Mouse (Mus musculus) frontal cortex, postnatal 10 days (tissue): ENCODE results near the gene Col4a1.

ENCODE experiments used
- DNase-seq, 2 experiments: peaks; one replicate each; pipeline ENCODE4 v3.0.0; 2022; ENCODE audit warnings: low spot score in 2 of 2, mixed read lengths in 1 of 2

The Col4a1 gene

GRCm38 (mm10) chr8:11233009-11233408 is 79.6 kb downstream of the Col4a1 start:
- no peak for DNase-seq

GRCm38 (mm10) chr8:11230277-11230676 is 82.3 kb downstream of the Col4a1 start:
- no peak for DNase-seq

- DNase-seq = no peak
Measured at GRCm38 (mm10) chr8:11227421-11227820, 85.2 kb downstream of the Col4a1 start.

- no peak for DNase-seq
Measured at GRCm38 (mm10) chr8:11225577-11226434, 86.8 kb downstream of the Col4a1 start.

GRCm38 (mm10) chr8:11224178-11224577 is 88.4 kb downstream of the Col4a1 start:
- no peak for DNase-seq

GRCm38 (mm10) chr8:11221353-11221752 is 91.3 kb downstream of the Col4a1 start:
- DNase-seq = no peak

DNA sequence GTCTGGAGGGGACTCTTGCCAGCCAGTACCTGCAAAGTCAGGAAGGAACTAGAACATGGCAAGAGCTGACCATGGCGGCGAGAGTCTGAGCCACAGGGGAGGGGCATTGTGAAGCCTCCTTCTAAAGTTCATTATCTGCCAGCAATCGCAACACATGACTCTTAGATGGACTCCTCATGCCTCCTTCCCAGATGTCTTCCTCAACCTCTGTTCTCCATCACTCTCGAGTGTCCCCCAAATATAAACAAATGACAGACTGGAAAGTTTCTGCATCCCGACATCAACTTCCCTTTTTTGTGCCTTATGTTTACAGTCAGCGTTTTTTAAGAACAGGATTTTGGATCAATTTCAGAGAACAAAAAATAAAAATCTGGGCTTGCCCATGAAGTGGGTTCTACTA is 93.3 kb downstream of the Col4a1 start:
- no peak for DNase-seq

GRCm38 (mm10) chr8:11215231-11215630 is 97.4 kb downstream of the Col4a1 start:
- DNase-seq = peak in 1 of 2 experiments; percentile 20

DNA sequence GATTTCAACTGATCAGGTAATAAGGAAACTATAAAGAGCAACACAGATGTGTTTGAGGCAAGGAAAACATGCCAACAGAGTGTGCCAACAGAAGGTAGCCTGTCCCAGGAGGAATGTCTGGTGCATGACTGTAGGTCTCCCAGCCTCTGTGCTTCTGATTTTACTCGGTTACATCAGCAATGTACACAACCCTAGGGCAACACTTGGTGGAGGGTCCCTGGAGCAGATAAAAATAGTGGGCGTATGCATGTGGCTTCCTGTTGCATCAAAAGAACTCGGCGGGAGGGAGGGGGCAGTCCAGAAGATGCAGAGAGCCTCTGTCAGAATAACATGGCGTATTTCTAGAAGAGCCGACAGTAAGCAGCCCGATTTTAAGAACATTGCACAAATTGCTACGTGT is 106.1 kb downstream of the Col4a1 start:
- no peak for DNase-seq

GRCm38 (mm10) chr8:11205532-11205931 is 107.1 kb downstream of the Col4a1 start:
- DNase-seq = no peak

GRCm38 (mm10) chr8:11203260-11204110 is 109.1 kb downstream of the Col4a1 start:
- no peak for DNase-seq

GRCm38 (mm10) chr8:11198650-11199049 is 114.0 kb downstream of the Col4a1 start:
- no peak for DNase-seq

GRCm38 (mm10) chr8:11197988-11198387 is 114.6 kb downstream of the Col4a1 start:
- DNase-seq = no peak

DNA sequence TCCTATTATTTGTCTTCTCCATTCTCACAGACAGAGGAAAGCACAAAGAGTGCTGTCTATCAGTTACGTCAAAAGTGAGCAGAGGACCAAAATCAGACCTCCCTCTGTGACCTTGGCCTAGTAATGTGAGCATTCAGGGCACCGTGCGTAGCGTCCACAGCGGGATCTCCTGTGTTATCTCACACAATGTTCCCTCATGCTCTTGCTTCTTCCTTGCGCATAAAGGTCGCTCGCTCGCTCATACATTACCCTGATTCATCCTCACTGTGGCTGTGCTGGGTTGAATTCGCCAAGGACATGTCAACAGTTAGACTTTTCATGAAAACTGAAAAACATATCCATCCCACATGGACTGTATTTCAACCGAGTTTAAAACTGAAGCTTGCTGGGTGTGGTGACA is 115.4 kb downstream of the Col4a1 start:
- no peak for DNase-seq

DNA sequence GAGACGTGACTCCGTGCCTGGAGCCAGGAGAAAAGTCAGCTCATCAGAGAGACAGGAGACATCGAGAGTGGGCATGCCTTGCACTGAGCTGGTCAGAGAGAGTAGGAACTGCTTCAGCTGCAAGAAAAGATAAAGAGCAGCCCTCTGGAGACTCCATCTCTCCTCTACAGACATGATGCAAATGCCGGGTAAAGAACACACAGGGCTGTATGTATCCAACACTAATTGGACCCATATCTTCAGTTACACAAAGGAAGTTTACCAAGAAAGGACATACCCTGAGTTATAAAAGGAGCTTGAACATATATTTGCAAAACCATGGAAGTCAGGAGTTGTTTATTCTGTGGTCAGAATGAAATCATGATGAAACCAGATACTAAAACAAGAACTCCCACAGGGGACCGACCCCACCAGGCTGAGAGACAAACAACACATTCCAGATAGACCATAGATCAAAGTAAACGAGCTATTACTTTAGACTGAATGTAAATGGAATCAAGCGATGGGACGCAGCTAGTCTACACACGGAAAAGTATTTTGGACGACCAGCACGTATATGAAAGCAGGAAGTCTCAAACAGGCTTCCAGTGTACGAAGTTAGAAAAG is 119.8 kb downstream of the Col4a1 start:
- no peak for DNase-seq

GRCm38 (mm10) chr8:11187581-11188271 is 124.9 kb downstream of the Col4a1 start:
- DNase-seq = peak; percentile 29 to 71

DNA sequence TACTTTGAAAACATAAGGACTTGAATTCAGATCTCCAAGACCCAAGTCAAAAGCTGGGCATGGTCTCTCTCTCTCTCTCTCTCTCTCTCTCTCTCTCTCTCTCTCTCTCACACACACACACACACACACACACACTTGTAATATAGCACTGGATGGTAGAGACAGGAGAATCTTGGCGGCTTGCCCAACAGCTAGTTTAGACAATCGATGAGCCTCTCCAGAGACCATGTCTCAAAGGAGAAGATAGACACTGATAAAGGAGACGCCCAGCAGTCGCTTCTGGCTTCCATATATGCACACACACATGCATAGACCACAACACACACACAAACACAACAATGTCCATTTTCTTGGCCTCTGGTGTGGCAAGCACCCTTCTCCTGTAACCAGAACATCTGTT is 126.2 kb downstream of the Col4a1 start:
- no peak for DNase-seq

- no peak for DNase-seq
Measured at GRCm38 (mm10) chr8:11185672-11186071, 127.0 kb downstream of the Col4a1 start.

DNA sequence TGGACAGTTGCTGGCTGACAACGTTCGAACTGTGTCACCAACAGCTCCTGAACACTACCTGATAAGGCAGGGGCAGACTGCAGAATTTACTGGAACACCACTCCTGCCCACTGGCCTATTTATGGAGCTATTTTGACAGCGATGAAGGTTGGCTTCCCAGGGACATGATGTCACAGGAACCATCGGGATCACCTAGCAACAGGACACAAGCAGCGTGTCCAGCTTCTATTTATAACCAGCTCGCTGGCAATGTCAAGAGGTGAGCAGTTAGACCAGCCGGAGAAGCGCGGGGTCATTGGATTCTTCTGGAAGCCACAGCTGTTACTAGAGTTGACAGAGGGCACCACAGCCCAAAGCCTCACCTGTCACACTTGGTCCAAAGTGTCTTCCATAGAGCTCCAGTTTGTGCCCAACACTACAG is 129.0 kb downstream of the Col4a1 start:
- no peak for DNase-seq

DNA sequence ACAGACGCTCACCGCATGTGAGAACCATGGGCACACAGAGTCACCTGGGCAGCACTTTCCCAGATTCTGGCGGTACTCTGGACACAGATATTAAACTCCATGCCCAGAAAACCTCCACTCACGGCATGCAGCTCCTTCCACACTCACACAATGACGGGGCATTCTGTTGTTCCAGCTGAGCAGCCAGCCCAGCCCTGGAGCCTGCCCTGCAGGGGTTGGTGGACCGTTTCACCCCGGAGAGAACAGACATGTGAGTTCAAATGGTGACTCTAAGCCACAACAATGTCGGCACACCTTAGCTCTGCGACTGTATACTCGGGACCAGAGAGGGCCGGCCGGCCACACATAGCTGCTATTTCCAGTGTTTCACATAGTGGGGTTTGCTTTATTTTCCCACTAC is 130.0 kb downstream of the Col4a1 start:
- DNase-seq = no peak

GRCm38 (mm10) chr8:11182148-11182484 is 130.5 kb downstream of the Col4a1 start:
- no peak for DNase-seq
